Mouse (Mus musculus) frontal cortex, postnatal 14 days (tissue): Measurements from ENCODE around the gene Elfn1.

Source experiments
- DNase-seq, 2 experiments: peaks; one replicate each; pipeline ENCODE4 v3.0.0; 2022; ENCODE audit warnings: low spot score in 2 of 2

Gene Elfn1

GRCm38 (mm10) chr5:139911506-139911905, 3.8 kb downstream of the Elfn1 start:
- no peak for DNase-seq

DNA sequence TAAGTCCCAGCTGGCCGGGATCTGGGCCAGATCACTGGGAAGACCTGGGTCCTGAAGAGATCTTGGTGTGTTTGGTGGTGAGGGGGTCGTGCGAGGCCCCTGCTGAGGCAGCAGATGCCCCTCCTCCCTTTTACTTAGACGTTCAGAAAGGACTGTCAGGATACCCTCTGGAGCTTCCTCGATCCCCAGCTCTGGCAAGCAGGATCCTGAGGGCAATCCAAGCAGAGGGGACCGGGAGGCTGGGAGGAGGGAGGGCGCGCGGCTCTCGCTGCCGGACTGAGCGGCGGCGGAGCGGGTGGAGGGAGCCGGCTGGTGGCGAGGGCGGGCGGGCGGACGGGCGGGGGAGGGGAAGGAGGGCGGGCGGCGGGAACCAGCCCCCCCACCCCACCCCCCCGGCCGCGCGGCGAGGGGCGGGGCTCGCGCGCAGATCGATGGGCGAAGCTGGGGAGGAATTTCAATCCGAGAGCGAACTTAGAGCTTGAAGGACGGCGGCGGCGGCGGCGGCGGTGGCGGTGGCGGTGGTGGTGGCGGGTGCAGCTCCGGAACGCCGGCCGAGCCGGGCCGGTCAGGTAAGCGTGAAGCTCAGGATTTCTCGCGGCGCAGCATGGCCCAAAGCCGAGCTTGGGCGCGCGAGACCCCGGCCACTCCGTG, 4.5 kb downstream of the Elfn1 start:
- no peak for DNase-seq

DNA sequence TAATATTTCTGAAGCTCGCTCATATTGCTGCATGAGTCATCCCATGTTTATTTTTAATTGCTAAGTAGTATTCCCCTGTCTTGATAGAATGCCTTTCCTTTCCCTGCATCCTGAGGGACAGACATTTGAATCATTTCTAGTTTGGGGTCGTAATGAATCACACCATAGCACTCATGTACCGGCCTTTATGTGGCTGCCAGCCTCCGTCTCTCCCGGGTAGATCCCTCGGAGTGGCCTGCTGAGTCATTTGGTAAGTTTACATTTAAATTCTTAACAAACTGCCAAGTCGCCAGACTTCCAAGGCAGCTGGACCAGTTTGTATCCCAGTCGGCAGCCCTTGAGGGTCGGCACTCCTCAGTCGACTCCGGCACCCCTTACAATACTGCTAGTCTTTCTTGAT, 13.9 kb downstream of the Elfn1 start:
- DNase-seq = no peak

- DNase-seq = no peak
Observed at GRCm38 (mm10) chr5:139923867-139924266, 16.1 kb downstream of the Elfn1 start.

DNA sequence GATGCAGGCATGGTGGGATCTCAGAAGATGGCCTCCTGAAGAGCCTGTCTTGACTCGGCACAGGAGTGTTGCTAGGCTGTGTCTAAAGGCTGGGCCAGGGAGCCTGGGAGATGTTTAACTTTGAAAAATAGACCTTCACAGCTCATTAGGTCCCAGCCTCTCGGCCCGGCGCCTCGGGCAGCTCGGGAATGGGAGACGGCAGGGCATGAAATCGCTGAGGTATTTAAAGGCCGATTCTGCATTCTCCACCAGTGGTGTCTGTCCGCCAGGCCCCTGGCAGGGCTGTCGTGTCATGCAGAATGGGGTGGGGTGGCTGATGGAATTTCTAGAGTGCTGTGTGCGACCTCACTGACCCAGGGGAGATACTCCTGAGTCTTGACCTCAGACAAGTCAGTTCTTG, 22.4 kb downstream of the Elfn1 start:
- DNase-seq = no peak

GRCm38 (mm10) chr5:139930927-139931351, 23.2 kb downstream of the Elfn1 start:
- no peak for DNase-seq

- DNase-seq = no peak
Observed at GRCm38 (mm10) chr5:139931947-139932540, 24.3 kb downstream of the Elfn1 start.

- DNase-seq = peak; percentile 73 to 78
Observed at GRCm38 (mm10) chr5:139932595-139933271, 25.0 kb downstream of the Elfn1 start.

DNA sequence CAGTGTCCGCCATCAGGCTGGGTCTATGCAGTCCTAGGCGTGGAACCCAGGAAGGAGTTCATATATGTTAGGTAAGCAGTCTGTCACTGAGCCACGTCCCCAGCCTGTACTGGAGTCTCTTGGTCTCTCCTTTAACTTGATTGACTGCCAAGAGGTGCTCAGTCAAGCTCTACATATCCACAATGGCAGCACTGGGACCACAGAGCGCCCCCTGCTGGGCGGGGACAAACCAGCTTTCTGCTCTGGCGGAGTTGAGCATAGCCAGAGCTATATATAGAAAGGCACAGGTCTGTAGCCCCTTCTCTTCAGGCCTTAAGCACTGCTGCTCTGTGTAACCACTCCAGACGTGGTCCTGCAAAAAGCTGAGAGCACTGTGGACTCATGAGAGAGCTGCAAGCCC, 25.7 kb downstream of the Elfn1 start:
- DNase-seq = no peak

GRCm38 (mm10) chr5:139936431-139936830, 28.7 kb downstream of the Elfn1 start:
- DNase-seq = no peak

- DNase-seq = no peak
Observed at GRCm38 (mm10) chr5:139944697-139945096, 37.0 kb downstream of the Elfn1 start.

DNA sequence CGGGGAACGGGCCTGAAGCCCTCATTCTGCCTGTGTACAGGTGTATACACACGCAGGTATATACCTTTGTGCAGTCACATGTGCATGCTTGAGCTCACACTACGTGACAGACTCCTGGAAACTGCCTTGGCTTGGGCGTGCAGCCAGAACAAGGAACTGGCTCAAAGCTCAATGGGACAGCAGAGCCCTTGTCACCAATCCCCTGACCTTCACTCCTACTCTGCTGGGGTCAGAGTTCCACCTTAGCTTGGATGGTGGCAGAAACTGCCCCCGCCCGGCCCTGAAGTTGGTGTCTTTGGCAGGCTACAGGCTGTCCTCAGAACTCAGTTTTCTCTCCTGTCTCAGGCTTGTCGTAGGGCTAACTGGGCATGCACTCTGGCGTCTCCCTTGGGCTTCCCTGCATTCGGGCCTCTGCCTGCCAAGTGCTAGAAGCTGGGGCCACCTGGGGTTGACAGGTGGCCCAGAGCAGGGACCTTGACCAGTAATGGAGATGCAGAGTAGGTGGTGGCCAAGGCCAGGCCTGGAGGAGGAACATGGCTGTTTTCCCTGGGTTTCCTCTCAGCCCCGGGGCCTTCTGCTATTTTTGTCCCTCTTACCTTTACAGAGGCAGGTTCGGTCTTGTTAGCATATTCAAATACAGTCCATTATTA, 38.1 kb downstream of the Elfn1 start:
- no peak for DNase-seq

DNA sequence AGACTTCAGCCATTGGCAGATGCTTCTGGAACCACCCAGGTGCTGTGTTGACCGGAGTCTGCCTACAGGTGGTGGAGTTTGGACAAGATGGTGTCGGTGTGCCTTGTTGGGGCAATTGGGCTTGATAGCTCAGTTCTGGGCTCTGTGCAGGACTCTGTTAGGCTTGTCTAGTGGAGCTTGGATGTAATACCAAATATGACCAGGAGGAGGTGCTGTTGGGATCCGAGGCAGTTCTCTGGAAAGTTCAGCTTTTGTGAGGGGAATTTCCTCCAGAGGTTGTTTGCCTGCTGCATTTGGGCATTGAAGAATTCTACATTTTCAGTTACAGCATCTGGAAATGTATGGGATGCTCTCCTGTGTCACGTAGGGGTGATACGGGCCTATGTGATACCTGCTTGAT, 39.7 kb downstream of the Elfn1 start:
- DNase-seq = no peak

- no peak for DNase-seq
Observed at GRCm38 (mm10) chr5:139948552-139948951, 40.8 kb downstream of the Elfn1 start.

DNA sequence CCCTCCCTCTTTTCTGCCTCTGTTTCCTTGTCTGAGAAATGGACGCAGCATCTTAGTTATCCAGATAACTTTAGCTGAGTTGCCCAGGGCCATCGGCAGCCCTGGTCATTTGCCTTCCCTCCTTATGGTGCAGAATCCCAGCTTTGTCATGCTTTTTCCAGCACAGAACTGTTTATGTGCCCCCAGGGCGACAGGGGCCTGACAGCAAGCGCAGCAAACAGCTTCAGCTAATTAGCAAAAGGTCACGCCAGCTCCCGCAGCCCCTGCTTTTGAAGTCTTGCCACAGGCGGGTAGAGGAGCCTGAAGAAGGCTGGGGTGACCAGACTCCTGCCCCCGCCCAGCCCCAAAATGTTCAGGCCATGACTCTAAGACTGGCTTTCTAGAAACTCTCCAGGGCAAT, 41.6 kb downstream of the Elfn1 start:
- no peak for DNase-seq

DNA sequence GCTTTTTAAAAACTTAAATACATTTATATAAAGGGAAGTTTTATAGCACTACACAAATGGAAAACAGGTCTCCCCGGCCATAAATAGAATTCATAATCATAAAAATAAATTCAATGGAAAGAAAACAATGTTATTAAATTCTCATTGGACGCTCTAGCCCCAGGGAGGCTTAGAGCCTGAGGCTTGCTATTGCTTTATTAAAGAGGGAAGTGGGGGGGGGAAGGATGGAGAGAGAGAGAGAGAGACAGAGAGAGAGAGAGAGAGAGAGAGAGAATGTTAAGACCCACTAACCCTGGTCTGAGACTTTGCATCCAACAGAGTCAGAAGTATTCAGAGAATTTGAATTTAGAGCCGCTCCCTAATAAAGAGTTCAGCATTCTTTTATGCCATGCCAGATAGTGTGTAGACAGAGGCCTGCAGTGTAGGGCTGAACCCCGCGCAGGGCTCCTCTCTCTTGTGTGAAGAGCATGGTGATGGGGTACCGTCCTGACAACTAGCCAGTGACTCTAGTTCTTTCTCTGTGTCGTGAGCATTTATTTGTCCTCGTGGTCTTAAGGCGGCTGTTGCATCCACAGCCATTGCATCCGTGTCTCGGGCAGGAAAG, 42.3 kb downstream of the Elfn1 start:
- DNase-seq = no peak

DNA sequence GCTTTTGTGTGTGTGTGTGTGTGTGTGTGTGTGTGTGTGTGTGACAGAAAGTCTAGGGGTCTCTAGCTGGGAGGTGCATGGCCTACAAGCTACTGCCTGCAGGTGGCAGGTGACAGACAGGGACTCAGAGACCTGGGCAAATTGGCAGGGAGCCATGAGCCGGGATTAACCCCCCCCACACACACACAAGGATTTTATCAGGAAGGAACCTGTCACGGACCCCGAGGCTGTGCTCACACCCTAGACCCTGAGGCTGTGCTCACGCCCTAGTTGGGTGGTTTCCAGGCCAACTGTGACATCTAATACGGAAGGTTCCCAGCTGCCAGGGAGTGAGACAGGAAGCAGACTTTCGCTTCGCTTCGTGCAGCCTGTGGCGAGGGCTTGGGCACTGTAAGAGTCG, 49.1 kb downstream of the Elfn1 start:
- DNase-seq = no peak

DNA sequence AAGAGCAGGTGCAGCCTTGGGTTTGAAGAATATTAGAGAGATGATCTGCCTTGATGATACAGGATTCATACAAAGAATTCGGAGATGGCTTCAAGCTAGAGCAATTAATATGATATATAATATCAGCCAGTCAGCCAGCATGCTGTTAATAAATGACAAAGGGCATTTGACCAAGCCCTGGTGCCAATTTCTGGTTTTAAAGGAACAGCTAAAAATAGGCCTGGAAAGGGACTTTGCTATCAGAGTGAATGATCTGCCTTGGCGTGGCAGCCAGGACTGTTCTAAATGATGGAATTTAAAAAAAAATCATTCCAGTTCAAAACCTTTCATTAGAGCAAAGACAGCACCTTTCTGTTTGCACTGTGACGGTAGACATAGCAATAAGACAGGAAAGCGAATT, 52.0 kb downstream of the Elfn1 start:
- DNase-seq = no peak

DNA sequence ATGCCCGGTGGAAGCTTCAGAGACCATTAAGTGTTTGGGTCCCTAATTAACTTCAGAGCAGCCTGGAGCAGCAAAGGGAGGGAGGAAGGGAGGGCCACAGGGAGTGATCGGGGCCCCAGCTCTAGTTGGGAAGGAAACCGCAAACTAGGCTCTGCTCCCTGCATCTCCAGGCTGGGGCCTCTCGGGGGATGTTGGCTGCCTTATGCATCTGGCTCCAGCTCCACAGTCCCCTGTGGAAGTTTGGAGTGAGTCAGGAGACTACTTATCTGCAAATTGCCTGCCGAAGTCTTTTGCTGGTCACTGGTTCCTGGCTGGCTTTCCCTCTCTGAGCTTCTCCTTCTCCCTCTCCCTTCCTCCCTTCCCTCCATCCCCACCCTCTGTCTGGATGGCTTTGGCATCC, 56.6 kb downstream of the Elfn1 start:
- DNase-seq = no peak

DNA sequence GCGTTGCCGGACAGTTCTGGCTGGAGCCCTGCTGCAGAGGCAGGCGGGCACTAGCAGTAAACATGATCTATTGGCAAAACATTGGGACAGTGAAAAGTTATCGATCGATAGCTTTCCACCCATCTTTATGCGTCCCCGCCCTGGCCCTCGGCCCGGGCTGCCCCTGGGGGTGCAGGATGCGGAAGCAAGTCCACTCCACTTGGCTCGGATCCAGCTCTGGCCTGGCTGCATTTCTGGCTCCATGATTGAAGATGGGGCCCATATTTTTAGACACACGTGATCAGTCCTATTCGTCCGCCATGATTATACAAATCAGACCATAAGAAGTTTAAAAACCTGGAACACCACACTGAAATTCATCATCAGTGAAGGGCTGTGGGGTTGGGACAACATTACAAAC, 57.9 kb downstream of the Elfn1 start:
- no peak for DNase-seq

DNA sequence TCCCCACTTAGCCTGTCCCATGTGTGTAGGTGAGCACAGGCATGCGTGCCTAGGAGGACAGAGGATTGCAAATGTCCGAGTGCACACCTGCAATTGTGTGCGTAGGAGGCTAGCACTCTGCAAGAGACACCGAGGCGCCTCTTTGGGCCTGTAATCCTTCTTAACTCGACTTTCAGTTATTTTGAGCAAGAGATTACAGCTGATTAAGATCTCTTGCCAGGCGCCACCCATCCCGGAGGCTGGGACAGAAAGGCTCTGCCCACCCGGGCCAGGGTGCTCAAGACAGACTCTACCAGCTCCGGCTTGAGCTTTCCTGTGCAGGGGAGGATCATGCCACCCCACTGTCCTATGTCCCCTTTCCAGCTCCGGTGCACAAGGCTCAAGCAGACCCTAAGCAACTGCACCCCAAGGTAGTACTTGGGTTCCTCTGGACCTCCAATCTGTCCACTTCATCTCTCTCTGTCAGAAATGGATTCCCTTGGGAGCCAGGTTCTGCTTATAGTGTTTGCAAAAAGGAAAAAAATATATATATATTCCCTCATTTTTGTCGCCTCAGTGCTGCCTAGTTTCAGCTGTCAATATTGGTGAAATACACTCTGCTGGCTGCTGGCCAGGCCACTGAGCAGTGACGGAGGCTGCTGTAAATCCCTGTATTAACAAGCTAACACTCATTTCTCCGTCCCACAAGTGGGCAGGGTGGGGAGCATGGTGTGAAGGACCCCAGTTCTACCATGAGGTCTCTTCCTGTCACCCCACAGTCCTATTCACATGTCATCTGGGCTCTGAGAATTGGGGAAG, 61.6 kb downstream of the Elfn1 start:
- DNase-seq = no peak
